Mouse (Mus musculus): ENCODE results near the gene Stab2. TPM values are rescaled to one million over a fixed set of nuclear protein-coding genes. Genes with fewer than 3 reads are reported as not detected.

The Stab2 gene
- polyA plus RNA-seq, 1 experiment = not detected

GRCm38 (mm10) chr10:86890166-86890930 is 117.5 kb downstream of the Stab2 start:
- H3K27ac ChIP-seq (ENCODE audit: insufficient read depth, low read depth, low read length) = no peak overlapping the region
- H3K4me1 ChIP-seq (ENCODE audit: control insufficient read depth, insufficient read depth, low read length) = no peaks in the 10 kb centered on the region
- TF ChIP-seq POLR2A (IDR thresholded peaks at IDR 0.05; ENCODE audit: insufficient read depth, low read depth, low read length) (no peak), CTCF (IDR thresholded peaks at IDR 0.05; ENCODE audit: insufficient read depth, low read depth, low read length) (no peak)
- H3K4me3 ChIP-seq (ENCODE audit: insufficient read depth, low read depth, low read length) = no peak overlapping the region
- WGBS = 69% methylated on average over 14 of the region's 14 CpGs

- Histone ChIP-seq H3K4me1 (ENCODE audit: control insufficient read depth, insufficient read depth, low read length) (no peaks in the 10 kb centered on the region), H3K27ac (ENCODE audit: insufficient read depth, low read depth, low read length) (no peak overlapping the region), H3K4me3 (ENCODE audit: insufficient read depth, low read depth, low read length) (no peak overlapping the region)
- TF ChIP-seq CTCF (IDR thresholded peaks at IDR 0.05; ENCODE audit: insufficient read depth, low read depth, low read length) (no peak), POLR2A (IDR thresholded peaks at IDR 0.05; ENCODE audit: insufficient read depth, low read depth, low read length) (no peak)
Measured at GRCm38 (mm10) chr10:86889440-86889839, 118.4 kb downstream of the Stab2 start.

GRCm38 (mm10) chr10:86886434-86886833 is 121.4 kb downstream of the Stab2 start:
- Histone ChIP-seq H3K4me3 (ENCODE audit: insufficient read depth, low read depth, low read length) (no peak overlapping the region), H3K27ac (ENCODE audit: insufficient read depth, low read depth, low read length) (no peak overlapping the region), H3K4me1 (ENCODE audit: control insufficient read depth, insufficient read depth, low read length) (no peaks in the 10 kb centered on the region)
- 96% methylated on average over 1 of the region's 1 CpGs for WGBS
- no peak for TF ChIP-seq CTCF (IDR thresholded peaks at IDR 0.05; ENCODE audit: insufficient read depth, low read depth, low read length)
- no peak for TF ChIP-seq POLR2A (IDR thresholded peaks at IDR 0.05; ENCODE audit: insufficient read depth, low read depth, low read length)

GRCm38 (mm10) chr10:86881448-86881847 is 126.4 kb downstream of the Stab2 start:
- no peak overlapping the region for H3K4me3 ChIP-seq (ENCODE audit: insufficient read depth, low read depth, low read length)
- no peak overlapping the region for H3K27ac ChIP-seq (ENCODE audit: insufficient read depth, low read depth, low read length)
- H3K4me1 ChIP-seq (ENCODE audit: control insufficient read depth, insufficient read depth, low read length) = no peaks in the 10 kb centered on the region
- TF ChIP-seq CTCF (IDR thresholded peaks at IDR 0.05; ENCODE audit: insufficient read depth, low read depth, low read length) (no peak), POLR2A (IDR thresholded peaks at IDR 0.05; ENCODE audit: insufficient read depth, low read depth, low read length) (no peak)

- no peak overlapping the region for H3K4me3 ChIP-seq (ENCODE audit: insufficient read depth, low read depth, low read length)
- 70% methylated on average over 5 of the region's 5 CpGs for WGBS
- no peak for TF ChIP-seq POLR2A (IDR thresholded peaks at IDR 0.05; ENCODE audit: insufficient read depth, low read depth, low read length)
- no peak for TF ChIP-seq CTCF (IDR thresholded peaks at IDR 0.05; ENCODE audit: insufficient read depth, low read depth, low read length)
Measured at GRCm38 (mm10) chr10:86880071-86880806, 127.6 kb downstream of the Stab2 start.

GRCm38 (mm10) chr10:86878721-86879120 is 129.1 kb downstream of the Stab2 start:
- WGBS = 85% methylated on average over 7 of the region's 7 CpGs
- Histone ChIP-seq H3K4me3 (ENCODE audit: insufficient read depth, low read depth, low read length) (no peak overlapping the region), H3K27ac (ENCODE audit: insufficient read depth, low read depth, low read length) (no peak overlapping the region), H3K4me1 (ENCODE audit: control insufficient read depth, insufficient read depth, low read length) (no peaks in the 10 kb centered on the region)
- TF ChIP-seq POLR2A (IDR thresholded peaks at IDR 0.05; ENCODE audit: insufficient read depth, low read depth, low read length) (no peak), CTCF (IDR thresholded peaks at IDR 0.05; ENCODE audit: insufficient read depth, low read depth, low read length) (no peak)

More at GRCm38 (mm10) chr10:86880071-86880806, 127.6 kb downstream of the Stab2 start:
- no peak overlapping the region for H3K27ac ChIP-seq (ENCODE audit: insufficient read depth, low read depth, low read length)
- no peaks in the 10 kb centered on the region for H3K4me1 ChIP-seq (ENCODE audit: control insufficient read depth, insufficient read depth, low read length)

- TF ChIP-seq POLR2A (IDR thresholded peaks at IDR 0.05; ENCODE audit: insufficient read depth, low read depth, low read length) = no peak
- TF ChIP-seq CTCF (IDR thresholded peaks at IDR 0.05; ENCODE audit: insufficient read depth, low read depth, low read length) = no peak
- H3K27ac ChIP-seq (ENCODE audit: insufficient read depth, low read depth, low read length) = no peak overlapping the region
- H3K4me1 ChIP-seq (ENCODE audit: control insufficient read depth, insufficient read depth, low read length) = no peaks in the 10 kb centered on the region
- H3K4me3 ChIP-seq (ENCODE audit: insufficient read depth, low read depth, low read length) = no peak overlapping the region
- WGBS = 78% methylated on average over 5 of the region's 5 CpGs
Measured at GRCm38 (mm10) chr10:86872591-86872990, 135.2 kb downstream of the Stab2 start.

GRCm38 (mm10) chr10:86872121-86872520 is 135.7 kb downstream of the Stab2 start:
- Histone ChIP-seq H3K27ac (ENCODE audit: insufficient read depth, low read depth, low read length) (no peak overlapping the region), H3K4me3 (ENCODE audit: insufficient read depth, low read depth, low read length) (no peak overlapping the region), H3K4me1 (ENCODE audit: control insufficient read depth, insufficient read depth, low read length) (no peaks in the 10 kb centered on the region)
- 92% methylated on average over 7 of the region's 7 CpGs for WGBS
- TF ChIP-seq POLR2A (IDR thresholded peaks at IDR 0.05; ENCODE audit: insufficient read depth, low read depth, low read length) (no peak), CTCF (IDR thresholded peaks at IDR 0.05; ENCODE audit: insufficient read depth, low read depth, low read length) (no peak)

- no peaks in the 10 kb centered on the region for H3K4me1 ChIP-seq (ENCODE audit: control insufficient read depth, insufficient read depth, low read length)
- H3K4me3 ChIP-seq (ENCODE audit: insufficient read depth, low read depth, low read length) = no peak overlapping the region
- 93% methylated on average over 6 of the region's 6 CpGs for WGBS
- TF ChIP-seq CTCF (IDR thresholded peaks at IDR 0.05; ENCODE audit: insufficient read depth, low read depth, low read length) (peak; percentile 35; the same call in 1 of the 2 replicates), POLR2A (IDR thresholded peaks at IDR 0.05; ENCODE audit: insufficient read depth, low read depth, low read length) (no peak)
- no peak overlapping the region for H3K27ac ChIP-seq (ENCODE audit: insufficient read depth, low read depth, low read length)
Measured at GRCm38 (mm10) chr10:86863429-86863828, 144.4 kb downstream of the Stab2 start.

Data from olfactory bulb, adult 2 months (tissue).